Mouse (Mus musculus) gastrocnemius, postnatal 10 days (tissue): ENCODE results near the gene Esyt3. TPM values are rescaled to one million over a fixed set of nuclear protein-coding genes. Genes with fewer than 3 reads are reported as not detected.
A peak's percentile ranks its signal among the peaks of the same experiment; 100 is the strongest.

Source experiments
- DNase-seq: peaks from one replicate; pipeline ENCODE4 v3.0.0; 2021; ENCODE audit warnings: mixed read lengths
- long read RNA-seq, 2 experiments: library from polyadenylated mRNA; stranded (forward); transcript quantifications; one replicate each; pipeline ENCODE4 v2.0.0; 2021
- total RNA-seq, 2 experiments: library from RNA; stranded (reverse); gene quantifications; 2 replicates each; pipeline ENCODE4 v1.2.3; 2021

The Esyt3 gene
- total RNA-seq, result under 1 TPM; 0.70 to 0.99 TPM
- long read RNA-seq, experiment 1, full-length matches to known transcripts, result 1 of 1 reads
- long read RNA-seq, experiment 1, partial matches to known transcripts, result 0 of 1 reads
- long read RNA-seq, experiment 1, other reads (novel, unspliced or antisense), result 0 of 1 reads
- long read RNA-seq, experiment 2, partial matches to known transcripts, result 1 of 1 reads
- long read RNA-seq, experiment 2, other reads (novel, unspliced or antisense), result 0 of 1 reads

GRCm38 (mm10) chr9:99357921-99358692 is at the start of gene Esyt3:
TSS of gene Esyt3 (minus strand) at chr9:99358557.
- DNase-seq, result no peak

- no peak for DNase-seq
Measured at GRCm38 (mm10) chr9:99401288-99401974, 43.1 kb upstream of the Esyt3 start.

GRCm38 (mm10) chr9:99400781-99401180 is 42.4 kb upstream of the Esyt3 start:
- DNase-seq, result no peak

GRCm38 (mm10) chr9:99397056-99397815 is 38.9 kb upstream of the Esyt3 start:
- DNase-seq, result peak; percentile 25

- DNase-seq, result no peak
Measured at GRCm38 (mm10) chr9:99394366-99394765, 36.0 kb upstream of the Esyt3 start.

GRCm38 (mm10) chr9:99393146-99393545 is 34.8 kb upstream of the Esyt3 start:
- DNase-seq, result no peak

- no peak for DNase-seq
Measured at GRCm38 (mm10) chr9:99391557-99391956, 33.2 kb upstream of the Esyt3 start.

- DNase-seq, result no peak
Measured at GRCm38 (mm10) chr9:99390716-99391115, 32.4 kb upstream of the Esyt3 start.

GRCm38 (mm10) chr9:99390201-99390600 is 31.8 kb upstream of the Esyt3 start:
- DNase-seq, result no peak

GRCm38 (mm10) chr9:99389506-99389905 is 31.1 kb upstream of the Esyt3 start:
- no peak for DNase-seq

- no peak for DNase-seq
Measured at GRCm38 (mm10) chr9:99388856-99389255, 30.5 kb upstream of the Esyt3 start.

GRCm38 (mm10) chr9:99388078-99388477 is 29.7 kb upstream of the Esyt3 start:
- DNase-seq, result no peak

GRCm38 (mm10) chr9:99382556-99382955 is 24.2 kb upstream of the Esyt3 start:
- no peak for DNase-seq

- no peak for DNase-seq
Measured at GRCm38 (mm10) chr9:99379194-99379593, 20.8 kb upstream of the Esyt3 start.

- peak; percentile 63 for DNase-seq
Measured at GRCm38 (mm10) chr9:99376591-99377418, 18.4 kb upstream of the Esyt3 start.

GRCm38 (mm10) chr9:99368431-99368830 is 10.1 kb upstream of the Esyt3 start:
- DNase-seq, result no peak

- DNase-seq, result no peak
Measured at GRCm38 (mm10) chr9:99365906-99366305, 7.5 kb upstream of the Esyt3 start.

GRCm38 (mm10) chr9:99363076-99363475 is 4.7 kb upstream of the Esyt3 start:
- no peak for DNase-seq

- DNase-seq, result no peak
Measured at GRCm38 (mm10) chr9:99361946-99362345, 3.6 kb upstream of the Esyt3 start.

- DNase-seq, result no peak
Measured at GRCm38 (mm10) chr9:99359012-99359411, 655 bp upstream of the Esyt3 start.

- no peak for DNase-seq
Measured at GRCm38 (mm10) chr9:99357561-99357920, 816 bp downstream of the Esyt3 start.

- no peak for DNase-seq
Measured at GRCm38 (mm10) chr9:99355971-99356370, 2.4 kb downstream of the Esyt3 start.
